In the genomic region with DNA sequence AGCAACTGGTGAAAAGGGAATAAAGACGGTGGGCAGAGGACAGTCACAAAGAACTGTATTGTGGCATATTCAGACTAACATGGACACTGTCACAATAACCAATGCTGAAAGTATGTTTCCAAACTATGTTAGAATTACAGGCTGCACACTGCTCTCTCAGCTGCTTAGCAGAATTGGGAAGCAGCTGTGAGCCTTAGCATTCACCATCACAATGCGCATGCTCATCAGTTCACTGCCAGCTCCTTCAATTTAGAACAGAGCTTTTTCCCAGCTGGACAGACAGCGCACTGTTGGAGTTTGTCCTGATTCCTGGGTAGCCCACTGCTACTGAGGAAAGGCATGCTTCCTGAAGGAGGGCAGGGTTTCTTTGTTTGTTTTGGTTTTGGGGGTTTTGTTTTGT, we compare ENCODE assay signal across 11 mouse cellular contexts.
DNase-seq lines count a peak whose midpoint lies in the region; ATAC-seq lines count a peak whose summit lies in the region.
"Had no signal": no experiment of that assay in that cellular context is flagged by ENCODE, and none has a peak within 500 bp of the region (broad histone marks: within the 10 kb centered on the region; RNA-seq: fewer than 3 reads in every experiment).

No protein-coding gene starts in this region.

- peak; percentile 33 for DNase-seq in hindbrain, embryonic 14.5 days (ENCODE audit: low spot score)
- DNase-seq in embryo, embryonic 10 days (ENCODE audit: low spot score) = peak; percentile 34
- DNase-seq in frontal cortex, postnatal 10 days (ENCODE audit: low spot score in 2 of 2) = peak; percentile 7 to 9
- no peak for DNase-seq in spleen, adult 12 weeks (ENCODE audit: low spot score)
- no peak for DNase-seq in lung, postnatal 36 days
- DNase-seq: kidney, postnatal 25 days; liver, embryonic 13.5 days had no signal

- no peak overlapping the region for H3K4me2 ChIP-seq in hindbrain, embryonic 14.5 days (replicated peaks)
- H3K4me2 ChIP-seq in hindbrain, embryonic 12.5 days (replicated peaks) = no peak overlapping the region
- H3K4me2 ChIP-seq in midbrain, embryonic 15.5 days = no peak overlapping the region
- H3K4me2 ChIP-seq in intestine, embryonic 16.5 days (ENCODE audit: low read depth, low read length) = no peak overlapping the region
- H3K4me2 ChIP-seq: liver, embryonic 13.5 days had no signal

- no peak for ATAC-seq in hindbrain, embryonic 14.5 days (ENCODE audit: low FRiP score)
- ATAC-seq in hindbrain, embryonic 12.5 days (ENCODE audit: low FRiP score) = no peak
- peak; percentile 30; the same call in 1 of the 2 replicates for ATAC-seq in midbrain, embryonic 15.5 days (replicated peaks)
- no peak for ATAC-seq in intestine, embryonic 16.5 days
- ATAC-seq: Patski had no signal

- no peaks in the 10 kb centered on the region for H3K27me3 ChIP-seq in hindbrain, embryonic 14.5 days (ENCODE audit: control insufficient read depth, insufficient read depth, low read length)
- no peaks in the 10 kb centered on the region for H3K27me3 ChIP-seq in hindbrain, embryonic 12.5 days
- H3K27me3 ChIP-seq in midbrain, embryonic 15.5 days (replicated peaks) = no peaks in the 10 kb centered on the region
- no peaks in the 10 kb centered on the region for H3K27me3 ChIP-seq in intestine, embryonic 16.5 days (replicated peaks; ENCODE audit: control insufficient read depth, insufficient read depth, low read length)
- H3K27me3 ChIP-seq: liver, embryonic 13.5 days; Patski had no signal

- 52% methylated on average over 3 of the region's 3 CpGs for WGBS in hindbrain, embryonic 14.5 days
- WGBS in hindbrain, embryonic 12.5 days = 58% methylated on average over 3 of the region's 3 CpGs
- WGBS in midbrain, embryonic 15.5 days = 52% methylated on average over 3 of the region's 3 CpGs
- 74% methylated on average over 3 of the region's 3 CpGs for WGBS in intestine, embryonic 16.5 days

- no peaks in the 10 kb centered on the region for H3K36me3 ChIP-seq in hindbrain, embryonic 14.5 days (replicated peaks; ENCODE audit: control insufficient read depth, insufficient read depth)
- H3K36me3 ChIP-seq in hindbrain, embryonic 12.5 days = no peaks in the 10 kb centered on the region
- H3K36me3 ChIP-seq in midbrain, embryonic 15.5 days (replicated peaks) = no peaks in the 10 kb centered on the region
- no peaks in the 10 kb centered on the region for H3K36me3 ChIP-seq in intestine, embryonic 16.5 days (ENCODE audit: control insufficient read depth, insufficient read depth, low read length)
- H3K36me3 ChIP-seq: liver, embryonic 13.5 days had no signal

- H3K4me3 ChIP-seq in hindbrain, embryonic 14.5 days (replicated peaks; ENCODE audit: low read length) = no peak overlapping the region
- no peak overlapping the region for H3K4me3 ChIP-seq in hindbrain, embryonic 12.5 days
- H3K4me3 ChIP-seq in midbrain, embryonic 15.5 days = no peak overlapping the region
- no peak overlapping the region for H3K4me3 ChIP-seq in intestine, embryonic 16.5 days (ENCODE audit: low read length)
- H3K4me3 ChIP-seq: liver, embryonic 13.5 days had no signal

- H3K4me1 ChIP-seq in hindbrain, embryonic 14.5 days (replicated peaks; ENCODE audit: control insufficient read depth, insufficient read depth, low read length) = no peaks in the 10 kb centered on the region
- H3K4me1 ChIP-seq in hindbrain, embryonic 12.5 days = no peaks in the 10 kb centered on the region
- H3K4me1 ChIP-seq in midbrain, embryonic 15.5 days = no peaks in the 10 kb centered on the region
- no peaks in the 10 kb centered on the region for H3K4me1 ChIP-seq in intestine, embryonic 16.5 days (ENCODE audit: control insufficient read depth, insufficient read depth, low read length)
- H3K4me1 ChIP-seq: liver, embryonic 13.5 days had no signal

- H3K27ac ChIP-seq in hindbrain, embryonic 14.5 days = no peak overlapping the region
- no peak overlapping the region for H3K27ac ChIP-seq in hindbrain, embryonic 12.5 days
- no peak overlapping the region for H3K27ac ChIP-seq in midbrain, embryonic 15.5 days
- no peak overlapping the region for H3K27ac ChIP-seq in intestine, embryonic 16.5 days (ENCODE audit: low read length)
- H3K27ac ChIP-seq: liver, embryonic 13.5 days had no signal

- no peaks in the 10 kb centered on the region for H3K9me3 ChIP-seq in hindbrain, embryonic 14.5 days (ENCODE audit: control insufficient read depth, low read length)
- H3K9me3 ChIP-seq in hindbrain, embryonic 12.5 days (replicated peaks) = no peaks in the 10 kb centered on the region
- no peaks in the 10 kb centered on the region for H3K9me3 ChIP-seq in midbrain, embryonic 15.5 days
- H3K9me3 ChIP-seq in intestine, embryonic 16.5 days (ENCODE audit: control insufficient read depth, low read length) = no peaks in the 10 kb centered on the region
- H3K9me3 ChIP-seq: liver, embryonic 13.5 days had no signal

- no peak overlapping the region for H3K9ac ChIP-seq in hindbrain, embryonic 14.5 days
- H3K9ac ChIP-seq in hindbrain, embryonic 12.5 days = no peak overlapping the region
- H3K9ac ChIP-seq in midbrain, embryonic 15.5 days = no peak overlapping the region
- H3K9ac ChIP-seq in intestine, embryonic 16.5 days (ENCODE audit: low read depth, low read length) = no peak overlapping the region
- H3K9ac ChIP-seq: liver, embryonic 13.5 days had no signal

Comparison
In these comparisons a context has a peak if more than half of its experiments do, and no peak if none do; other contexts are left out.
1. DNase-seq: peak in hindbrain, embryonic 14.5 days (single experiment), embryo, embryonic 10 days (single experiment) and frontal cortex, postnatal 10 days (2 of 2); none in spleen, adult 12 weeks (single experiment) and lung, postnatal 36 days (single experiment).